Mouse (Mus musculus) left cerebral cortex, adult 9 months (tissue): ENCODE data around the gene Zfp128.
"Not testable (repeated sequence)": the region's sequence is repeated elsewhere in the genome, so short reads cannot be mapped to it uniquely, and the experiment has no call there.

Experiments used
- DNase-seq, 2 experiments: peaks; one replicate each; pipeline ENCODE4 v3.0.0; 2022; ENCODE audit warnings: low spot score in 2 of 2

The Zfp128 gene

GRCm38 (mm10) chr7:12880911-12881660, at the start of gene Zfp128:
TSS of gene Zfp128 (plus strand) at chr7:12881177.
- DNase-seq: peak; percentile 90 to 98

- DNase-seq: peak; percentile 44 to 83
Observed at GRCm38 (mm10) chr7:12834162-12835120, 46.5 kb upstream of the Zfp128 start, which contains the start of gene Zfp110. TSS of gene Zfp110 (plus strand) at chr7:12834761.

- DNase-seq: no peak
Observed at GRCm38 (mm10) chr7:12835193-12835671, 45.7 kb upstream of the Zfp128 start.

- no peak for DNase-seq
Observed at GRCm38 (mm10) chr7:12835779-12836178, 45.2 kb upstream of the Zfp128 start.

- no peak for DNase-seq
Observed at GRCm38 (mm10) chr7:12874301-12874700, 6.7 kb upstream of the Zfp128 start.

GRCm38 (mm10) chr7:12880036-12880435, 941 bp upstream of the Zfp128 start:
- DNase-seq: no peak

GRCm38 (mm10) chr7:12880497-12880896, 480 bp upstream of the Zfp128 start:
- not testable (repeated sequence) for DNase-seq

- DNase-seq: no peak
Observed at GRCm38 (mm10) chr7:12886563-12887266, 5.7 kb downstream of the Zfp128 start.

- no peak for DNase-seq
Observed at GRCm38 (mm10) chr7:12887585-12887984, 6.6 kb downstream of the Zfp128 start.

- no peak for DNase-seq
Observed at GRCm38 (mm10) chr7:12890928-12891327, 10.0 kb downstream of the Zfp128 start.

GRCm38 (mm10) chr7:12891334-12891733, 10.4 kb downstream of the Zfp128 start:
- no peak for DNase-seq

- DNase-seq: peak; percentile 91 to 97
Observed at GRCm38 (mm10) chr7:12897655-12898410, 16.9 kb downstream of the Zfp128 start, which contains the start of gene Zscan22. TSS of gene Zscan22 (plus strand) at chr7:12897815.

GRCm38 (mm10) chr7:12901517-12901916, 20.5 kb downstream of the Zfp128 start:
- DNase-seq: no peak

GRCm38 (mm10) chr7:12903623-12904022, 22.6 kb downstream of the Zfp128 start:
- DNase-seq: no peak

- no peak for DNase-seq
Observed at GRCm38 (mm10) chr7:12905146-12905545, 24.2 kb downstream of the Zfp128 start.

- peak in 1 of 2 experiments; percentile 89 for DNase-seq
Observed at GRCm38 (mm10) chr7:12909498-12909962, 28.6 kb downstream of the Zfp128 start.

- peak in 1 of 2 experiments; percentile 66 for DNase-seq
Observed at GRCm38 (mm10) chr7:12910181-12910668, 29.2 kb downstream of the Zfp128 start.

GRCm38 (mm10) chr7:12913556-12913955, 32.6 kb downstream of the Zfp128 start:
- no peak for DNase-seq

- DNase-seq: not testable (repeated sequence)
Observed at GRCm38 (mm10) chr7:12920495-12920894, 39.5 kb downstream of the Zfp128 start.

GRCm38 (mm10) chr7:12921318-12921704, 40.3 kb downstream of the Zfp128 start:
- DNase-seq: no peak
